Mouse (Mus musculus): ENCODE results near the gene Gm49358.

- TF ChIP-seq CTCF (IDR thresholded peaks at IDR 0.05; ENCODE audit: extremely low read depth, insufficient read depth, low read length) (no peak), POLR2A (IDR thresholded peaks at IDR 0.05; ENCODE audit: extremely low read depth, insufficient read depth, low read length) (no peak)
Observed at GRCm38 (mm10) chr10:86836784-86837183, 73.0 kb downstream of the Gm49358 start.

All from cortical plate, adult 2 months (tissue).